8 mouse cellular contexts compared by ENCODE assay signal in the genomic region with DNA sequence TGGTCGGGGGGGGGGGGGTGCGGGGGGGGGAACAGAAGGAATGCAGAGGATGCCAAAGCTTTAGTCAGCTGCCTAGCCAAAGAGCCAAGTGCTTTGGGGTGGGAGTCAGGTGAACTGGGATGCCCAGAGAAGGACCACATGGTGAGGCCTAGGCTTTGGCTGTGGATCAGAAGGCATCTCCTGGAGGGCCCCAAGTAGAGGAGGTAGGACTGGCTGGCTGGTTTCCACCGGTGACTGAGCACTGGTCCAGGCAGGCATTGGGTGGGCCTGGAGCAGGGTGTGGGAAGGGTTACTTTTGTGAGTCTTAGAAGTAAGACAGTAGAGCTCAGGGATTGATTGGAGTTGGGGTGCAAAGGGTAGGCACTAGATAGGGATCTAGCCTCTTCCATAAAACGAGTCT. TPM values are rescaled to one million over a fixed set of nuclear protein-coding genes. Genes with fewer than 3 reads are reported as not detected.
A peak's percentile ranks its signal among the peaks of the same experiment; 100 is the strongest.
DNase-seq lines count a peak whose midpoint lies in the region; ATAC-seq lines count a peak whose summit lies in the region.
"Had no signal": no experiment of that assay in that cellular context is flagged by ENCODE, and none has a peak within 500 bp of the region (broad histone marks: within the 10 kb centered on the region; RNA-seq: fewer than 3 reads in every experiment).

No protein-coding gene starts in this region.

- no peak overlapping the region for H3K9ac ChIP-seq in neural tube, embryonic 15.5 days (replicated peaks)

- ATAC-seq in neural tube, embryonic 15.5 days (ENCODE audit: low FRiP score), result no peak

- no peak overlapping the region for H3K4me3 ChIP-seq in neural tube, embryonic 15.5 days (replicated peaks)

- WGBS in neural tube, embryonic 15.5 days, result 70% methylated on average over 4 of the region's 4 CpGs

- DNase-seq in heart, postnatal 10 days, result peak; percentile 5 to 8
- no peak for DNase-seq in heart, adult 8-10 months (ENCODE audit: low spot score)
- peak; percentile 11 to 61 for DNase-seq in spleen, postnatal 4 days (ENCODE audit: low spot score in 2 of 2)
- DNase-seq in spleen, adult 18-20 months, result no peak
- peak; percentile 3 for DNase-seq in gastrocnemius, postnatal 10 days
- no peak for DNase-seq in ovary, adult 18-20 months (ENCODE audit: low spot score)

- intact Hi-C loops in heart, postnatal 10 days (cut with DNase I), result loop anchor here (5.0 kb wide), 1 partner anchor 81 kb away; no protein-coding TSS in a partner anchor

- peaks cover 19% of the 10 kb centered on the region for H3K36me3 ChIP-seq in neural tube, embryonic 15.5 days

- H3K9me3 ChIP-seq in neural tube, embryonic 15.5 days (replicated peaks), result no peaks in the 10 kb centered on the region
- H3K9me3 ChIP-seq: megakaryocyte, embryonic 14.5 days had no signal

- H3K4me1 ChIP-seq in neural tube, embryonic 15.5 days, result peaks cover 56% of the 10 kb centered on the region

- H3K27me3 ChIP-seq in neural tube, embryonic 15.5 days (replicated peaks), result no peaks in the 10 kb centered on the region

- H3K27ac ChIP-seq in neural tube, embryonic 15.5 days (replicated peaks), result no peak overlapping the region

- H3K4me2 ChIP-seq in neural tube, embryonic 15.5 days, result peak overlapping the region; percentile 81; the same call in 1 of the 2 replicates

RNA-seq across cellular contexts. Expression of gene Llgl1, which starts 2.1 kb away (rescaled TPM):
- 10 to 100 TPM; 23.8 to 25.2 TPM for total RNA-seq in heart, postnatal 10 days (2021)
- total RNA-seq in heart, adult 8-10 months (2022), result 10 to 100 TPM; 11.0 to 14.5 (median 11.9) TPM
- total RNA-seq in gastrocnemius, postnatal 10 days (2021), result 10 to 100 TPM; 15.7 to 20.3 TPM
- 35.0 and 36.4 TPM in 2 replicates for polyA plus RNA-seq in neural tube, embryonic 15.5 days (2015; fragmentation: Nextera tagmentation; extraction: Ambion mirVana)

RNA-seq across cellular contexts. Expression of gene Flii, which starts 25.5 kb away (rescaled TPM):
- total RNA-seq in heart, postnatal 10 days (2021), result 100 to 1,000 TPM; 106 to 117 TPM
- 100 to 1,000 TPM; 124 to 147 (median 134) TPM for total RNA-seq in heart, adult 8-10 months (2022)
- 10 to 100 TPM; 88.9 to 89.0 TPM for total RNA-seq in gastrocnemius, postnatal 10 days (2021)
- 68.3 and 73.6 TPM in 2 replicates for polyA plus RNA-seq in neural tube, embryonic 15.5 days (2015; fragmentation: Nextera tagmentation; extraction: Ambion mirVana)

RNA-seq across cellular contexts. Expression of gene Mief2, which starts 26.6 kb away (rescaled TPM):
- 10 to 100 TPM; 24.2 to 26.6 TPM for total RNA-seq in heart, postnatal 10 days (2021)
- total RNA-seq in heart, adult 8-10 months (2022), result 10 to 100 TPM; 37.3 to 51.5 (median 39.8) TPM
- total RNA-seq in gastrocnemius, postnatal 10 days (2021), result 10 to 100 TPM; 79.9 to 81.7 TPM
- 23.1 and 25.3 TPM in 2 replicates for polyA plus RNA-seq in neural tube, embryonic 15.5 days (2015; fragmentation: Nextera tagmentation; extraction: Ambion mirVana)

Comparison
In these comparisons a context has a peak if more than half of its experiments do, and no peak if none do; other contexts are left out.
1. DNase-seq: peak in heart, postnatal 10 days (2 of 2), spleen, postnatal 4 days (2 of 2) and gastrocnemius, postnatal 10 days (single experiment); none in heart, adult 8-10 months (single experiment), spleen, adult 18-20 months (0 of 2) and ovary, adult 18-20 months (single experiment).